Mouse (Mus musculus): Measurements from ENCODE around the gene Tbc1d21. TPM values are rescaled to one million over a fixed set of nuclear protein-coding genes. Genes with fewer than 3 reads are reported as not detected.
A peak's percentile ranks its signal among the peaks of the same experiment; 100 is the strongest.

Gene Tbc1d21
- polyA plus RNA-seq, 1 experiment from 2014 or later: not detected

- peak overlapping the region; percentile 56 for H3K9ac ChIP-seq
- peaks cover 51% of the 10 kb centered on the region for H3K4me1 ChIP-seq (replicated peaks)
- H3K4me2 ChIP-seq (replicated peaks): peak overlapping the region; percentile 88
- 0 out of 2 replicates have a peak overlapping the region, but pooled peaks have one; percentile 17 for H3K27ac ChIP-seq
- H3K9me3 ChIP-seq: no peaks in the 10 kb centered on the region
- H3K27me3 ChIP-seq (replicated peaks): peaks cover 17% of the 10 kb centered on the region
- no peaks in the 10 kb centered on the region for H3K36me3 ChIP-seq
- ATAC-seq: no peak
- H3K4me3 ChIP-seq (replicated peaks): peak overlapping the region; percentile 51
- 71% methylated on average over 33 of the region's 33 CpGs for WGBS
These were observed 58.9 kb downstream of the Tbc1d21 start for GRCm38 (mm10) chr9:58311191-58311910.

GRCm38 (mm10) chr9:58310043-58310660 is 60.1 kb downstream of the Tbc1d21 start:
- Histone ChIP-seq H3K4me3 (replicated peaks) (no peak overlapping the region), H3K36me3 (no peaks in the 10 kb centered on the region), H3K27me3 (replicated peaks) (peaks cover 17% of the 10 kb centered on the region), H3K9ac (no peak overlapping the region), H3K9me3 (no peaks in the 10 kb centered on the region), H3K27ac (no peak overlapping the region), H3K4me2 (replicated peaks) (peak overlapping the region; percentile 37), H3K4me1 (replicated peaks) (peaks cover 48% of the 10 kb centered on the region)
- 66% methylated on average over 14 of the region's 14 CpGs for WGBS
- no peak for ATAC-seq

Other genes starting within 250 kb of the Tbc1d21 start
- gene Islr, start 166.1 kb downstream of the Tbc1d21 start, polyA plus RNA-seq (2015; fragmentation: Nextera tagmentation; extraction: Ambion mirVana): 83.4 and 84.8 TPM in 2 replicates
- gene Islr2, start 166.1 kb downstream of the Tbc1d21 start, polyA plus RNA-seq (2015; fragmentation: Nextera tagmentation; extraction: Ambion mirVana): 1.3 and 1.4 TPM in 2 replicates
- gene Pml, start 120.7 kb downstream of the Tbc1d21 start, polyA plus RNA-seq (2015; fragmentation: Nextera tagmentation; extraction: Ambion mirVana): 13.2 and 15.6 TPM in 2 replicates
- 21.3 and 21.4 TPM in 2 replicates for gene Stoml1, start 117.3 kb downstream of the Tbc1d21 start, polyA plus RNA-seq (2015; fragmentation: Nextera tagmentation; extraction: Ambion mirVana)
- 34.1 and 36.2 TPM in 2 replicates for gene Loxl1, start 57.3 kb downstream of the Tbc1d21 start, polyA plus RNA-seq (2015; fragmentation: Nextera tagmentation; extraction: Ambion mirVana)
- 0.67 and 0.96 TPM in 2 replicates for gene Insyn1, start 118.1 kb upstream of the Tbc1d21 start, polyA plus RNA-seq (2015; fragmentation: Nextera tagmentation; extraction: Ambion mirVana)
- gene Cd276, start 185.0 kb upstream of the Tbc1d21 start, polyA plus RNA-seq (2015; fragmentation: Nextera tagmentation; extraction: Ambion mirVana): 22.7 and 23.6 TPM in 2 replicates
- 119 TPM in 2 replicates for gene Nptn, start 211.8 kb upstream of the Tbc1d21 start, polyA plus RNA-seq (2015; fragmentation: Nextera tagmentation; extraction: Ambion mirVana)

Measured in intestine, embryonic 15.5 days (tissue).